Mouse (Mus musculus): Measurements from ENCODE around the gene Klf3. TPM values are rescaled to one million over a fixed set of nuclear protein-coding genes. Genes with fewer than 3 reads are reported as not detected.

The Klf3 gene
- polyA plus RNA-seq (2015; fragmentation: Nextera tagmentation; extraction: Ambion mirVana): 24.7 and 26.2 TPM in 2 replicates

GRCm38 (mm10) chr5:64802795-64803719, at the start of gene Klf3:
Gene Klf3, plus strand, starts transcription at chr5:64803388.
- no peaks in the 10 kb centered on the region for H3K36me3 ChIP-seq
- H3K4me3 ChIP-seq: peak within 1 kb of the TSS; percentile 78
- H3K9ac ChIP-seq: peak within 1 kb of the TSS; percentile 91
- no peaks in the 10 kb centered on the region for H3K27me3 ChIP-seq
- H3K27ac ChIP-seq: peak within 1 kb of the TSS; percentile 94
- peaks cover 28% of the 10 kb centered on the region for H3K4me1 ChIP-seq (replicated peaks)
- WGBS: under 1% methylated on average over 83 of the region's 116 CpGs
- peak within 1 kb of the TSS; percentile 78 for H3K4me2 ChIP-seq
- peaks cover 9% of the 10 kb centered on the region; the same call in 1 of the 2 replicates for H3K9me3 ChIP-seq
- ATAC-seq (ENCODE audit: low FRiP score): peak; percentile 91

- no peaks in the 10 kb centered on the region for H3K36me3 ChIP-seq
- H3K9me3 ChIP-seq: 0 out of 2 replicates have a peak, but pooled peaks cover 5% of the 10 kb centered on the region
- no peak overlapping the region for H3K4me2 ChIP-seq
- H3K27ac ChIP-seq: no peak overlapping the region
- no peak overlapping the region for H3K9ac ChIP-seq
- no peak overlapping the region for H3K4me3 ChIP-seq
- ATAC-seq (ENCODE audit: low FRiP score): no peak
- H3K4me1 ChIP-seq (replicated peaks): no peaks in the 10 kb centered on the region
- H3K27me3 ChIP-seq: no peaks in the 10 kb centered on the region
- 89% methylated on average over 4 of the region's 4 CpGs for WGBS
These were observed 40.9 kb upstream of the Klf3 start for GRCm38 (mm10) chr5:64762295-64762694.

GRCm38 (mm10) chr5:64764452-64764851, 38.7 kb upstream of the Klf3 start:
- no peaks in the 10 kb centered on the region for H3K4me1 ChIP-seq (replicated peaks)
- H3K9me3 ChIP-seq: 0 out of 2 replicates have a peak, but pooled peaks cover 13% of the 10 kb centered on the region
- no peak overlapping the region for H3K4me2 ChIP-seq
- H3K9ac ChIP-seq: no peak overlapping the region
- H3K27me3 ChIP-seq: no peaks in the 10 kb centered on the region
- H3K4me3 ChIP-seq: no peak overlapping the region
- no peaks in the 10 kb centered on the region for H3K36me3 ChIP-seq
- no peak for ATAC-seq (ENCODE audit: low FRiP score)
- no peak overlapping the region for H3K27ac ChIP-seq

- no peak overlapping the region for H3K9ac ChIP-seq
- H3K9me3 ChIP-seq: 0 out of 2 replicates have a peak, but pooled peaks cover 13% of the 10 kb centered on the region
- no peaks in the 10 kb centered on the region for H3K4me1 ChIP-seq (replicated peaks)
- no peak for ATAC-seq (ENCODE audit: low FRiP score)
- no peaks in the 10 kb centered on the region for H3K27me3 ChIP-seq
- no peak overlapping the region for H3K4me2 ChIP-seq
- no peak overlapping the region for H3K27ac ChIP-seq
- H3K4me3 ChIP-seq: no peak overlapping the region
- WGBS: 97% methylated on average over 1 of the region's 1 CpGs
- H3K36me3 ChIP-seq: no peaks in the 10 kb centered on the region
These were observed 37.4 kb upstream of the Klf3 start for GRCm38 (mm10) chr5:64765765-64766164.

GRCm38 (mm10) chr5:64766626-64767025, 36.6 kb upstream of the Klf3 start:
- no peak for ATAC-seq (ENCODE audit: low FRiP score)

GRCm38 (mm10) chr5:64771619-64772018, 31.6 kb upstream of the Klf3 start:
- Histone ChIP-seq H3K27me3 (no peaks in the 10 kb centered on the region), H3K4me2 (no peak overlapping the region), H3K36me3 (no peaks in the 10 kb centered on the region), H3K9me3 (0 out of 2 replicates have a peak, but pooled peaks cover 7% of the 10 kb centered on the region), H3K9ac (no peak overlapping the region), H3K4me1 (replicated peaks) (no peaks in the 10 kb centered on the region), H3K4me3 (no peak overlapping the region), H3K27ac (no peak overlapping the region)
- WGBS: 92% methylated on average over 2 of the region's 2 CpGs
- no peak for ATAC-seq (ENCODE audit: low FRiP score)

More at GRCm38 (mm10) chr5:64766626-64767025, 36.6 kb upstream of the Klf3 start:
- 0 out of 2 replicates have a peak, but pooled peaks cover 13% of the 10 kb centered on the region for H3K9me3 ChIP-seq
- 97% methylated on average over 2 of the region's 2 CpGs for WGBS
- no peak overlapping the region for H3K4me3 ChIP-seq
- no peak overlapping the region for H3K9ac ChIP-seq
- no peaks in the 10 kb centered on the region for H3K27me3 ChIP-seq
- H3K27ac ChIP-seq: no peak overlapping the region
- H3K36me3 ChIP-seq: no peaks in the 10 kb centered on the region
- H3K4me2 ChIP-seq: no peak overlapping the region
- no peaks in the 10 kb centered on the region for H3K4me1 ChIP-seq (replicated peaks)

- H3K9ac ChIP-seq: no peak overlapping the region
- H3K36me3 ChIP-seq: no peaks in the 10 kb centered on the region
- no peaks in the 10 kb centered on the region for H3K9me3 ChIP-seq
- H3K4me2 ChIP-seq: no peak overlapping the region
- H3K4me3 ChIP-seq: no peak overlapping the region
- H3K27me3 ChIP-seq: no peaks in the 10 kb centered on the region
- H3K27ac ChIP-seq: no peak overlapping the region
- no peaks in the 10 kb centered on the region for H3K4me1 ChIP-seq (replicated peaks)
- 83% methylated on average over 5 of the region's 5 CpGs for WGBS
- no peak for ATAC-seq (ENCODE audit: low FRiP score)
These were observed 25.0 kb upstream of the Klf3 start for GRCm38 (mm10) chr5:64778211-64778610.

- Histone ChIP-seq H3K4me1 (replicated peaks) (no peaks in the 10 kb centered on the region), H3K27ac (no peak overlapping the region), H3K4me3 (no peak overlapping the region), H3K36me3 (no peaks in the 10 kb centered on the region), H3K9me3 (no peaks in the 10 kb centered on the region), H3K9ac (no peak overlapping the region), H3K27me3 (no peaks in the 10 kb centered on the region), H3K4me2 (no peak overlapping the region)
- no peak for ATAC-seq (ENCODE audit: low FRiP score)
- WGBS: 86% methylated on average over 2 of the region's 2 CpGs
These were observed 23.9 kb upstream of the Klf3 start for GRCm38 (mm10) chr5:64779285-64779684.

GRCm38 (mm10) chr5:64780778-64781177, 22.4 kb upstream of the Klf3 start:
- Histone ChIP-seq H3K9me3 (0 out of 2 replicates have a peak, but pooled peaks cover 5% of the 10 kb centered on the region), H3K9ac (no peak overlapping the region)
- 68% methylated on average over 7 of the region's 7 CpGs for WGBS

GRCm38 (mm10) chr5:64788175-64788574, 15.0 kb upstream of the Klf3 start:
- Histone ChIP-seq H3K4me3 (no peak overlapping the region), H3K27me3 (no peaks in the 10 kb centered on the region), H3K9me3 (0 out of 2 replicates have a peak, but pooled peaks cover 5% of the 10 kb centered on the region), H3K36me3 (no peaks in the 10 kb centered on the region), H3K27ac (no peak overlapping the region), H3K9ac (no peak overlapping the region), H3K4me2 (no peak overlapping the region), H3K4me1 (replicated peaks) (no peaks in the 10 kb centered on the region)
- WGBS: 98% methylated on average over 1 of the region's 1 CpGs
- no peak for ATAC-seq (ENCODE audit: low FRiP score)

More at GRCm38 (mm10) chr5:64780778-64781177, 22.4 kb upstream of the Klf3 start:
- H3K4me1 ChIP-seq (replicated peaks): no peaks in the 10 kb centered on the region
- H3K4me3 ChIP-seq: no peak overlapping the region
- H3K4me2 ChIP-seq: no peak overlapping the region
- no peak overlapping the region for H3K27ac ChIP-seq
- H3K36me3 ChIP-seq: no peaks in the 10 kb centered on the region
- no peak for ATAC-seq (ENCODE audit: low FRiP score)
- H3K27me3 ChIP-seq: no peaks in the 10 kb centered on the region

GRCm38 (mm10) chr5:64798209-64798608, 5.0 kb upstream of the Klf3 start:
- Histone ChIP-seq H3K4me3 (no peak overlapping the region), H3K4me2 (no peak overlapping the region), H3K9me3 (peaks cover 19% of the 10 kb centered on the region; the same call in 1 of the 2 replicates), H3K27me3 (no peaks in the 10 kb centered on the region), H3K4me1 (replicated peaks) (peaks cover 3% of the 10 kb centered on the region), H3K27ac (no peak overlapping the region), H3K9ac (no peak overlapping the region), H3K36me3 (0 out of 2 replicates have a peak, but pooled peaks cover 6% of the 10 kb centered on the region)
- 78% methylated on average over 4 of the region's 4 CpGs for WGBS
- no peak for ATAC-seq (ENCODE audit: low FRiP score)

GRCm38 (mm10) chr5:64801545-64801944, 1.6 kb upstream of the Klf3 start:
- H3K4me3 ChIP-seq: no peak overlapping the region
- ATAC-seq (ENCODE audit: low FRiP score): no peak
- H3K36me3 ChIP-seq: no peaks in the 10 kb centered on the region
- no peaks in the 10 kb centered on the region for H3K27me3 ChIP-seq
- 75% methylated on average over 2 of the region's 2 CpGs for WGBS
- H3K4me2 ChIP-seq: no peak overlapping the region
- H3K4me1 ChIP-seq (replicated peaks): peaks cover 21% of the 10 kb centered on the region
- H3K9ac ChIP-seq: no peak overlapping the region
- peaks cover 9% of the 10 kb centered on the region; the same call in 1 of the 2 replicates for H3K9me3 ChIP-seq
- no peak overlapping the region for H3K27ac ChIP-seq
